Mouse (Mus musculus) CD4-positive helper T cell, adult 2 months (primary cell): ENCODE data around the gene Prpsap1.
"Not testable (repeated sequence)": the region's sequence is repeated elsewhere in the genome, so short reads cannot be mapped to it uniquely, and the experiment has no call there.

Source experiments
- DNase-seq: peaks from one replicate; pipeline ENCODE4 v3.0.0-alpha.2; 2012; ENCODE audit warnings: low read depth, missing footprints, low spot score

The Prpsap1 gene

DNA sequence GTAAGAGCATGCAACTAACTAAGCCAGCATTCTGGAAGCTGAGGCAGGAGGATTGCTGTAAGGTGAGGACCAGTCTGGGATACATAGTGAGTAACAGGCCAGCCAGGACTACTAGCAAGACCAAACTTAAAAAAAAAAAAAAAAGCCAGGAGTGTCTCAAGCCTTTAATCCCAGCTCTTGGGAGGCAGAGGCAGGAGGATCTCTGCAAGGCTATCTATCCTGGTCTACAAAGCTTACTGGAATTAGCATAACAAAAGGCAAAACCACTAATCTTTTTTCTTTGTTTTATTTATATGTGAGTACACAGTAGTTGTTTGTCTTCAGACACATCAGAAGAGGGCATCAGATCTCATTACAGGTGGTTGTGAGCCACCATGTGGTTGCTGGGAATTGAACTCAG, 5.8 kb downstream of the Prpsap1 start:
- DNase-seq, result no peak

- no peak for DNase-seq
These were observed 9.7 kb downstream of the Prpsap1 start for GRCm38 (mm10) chr11:116484261-116484660.

DNA sequence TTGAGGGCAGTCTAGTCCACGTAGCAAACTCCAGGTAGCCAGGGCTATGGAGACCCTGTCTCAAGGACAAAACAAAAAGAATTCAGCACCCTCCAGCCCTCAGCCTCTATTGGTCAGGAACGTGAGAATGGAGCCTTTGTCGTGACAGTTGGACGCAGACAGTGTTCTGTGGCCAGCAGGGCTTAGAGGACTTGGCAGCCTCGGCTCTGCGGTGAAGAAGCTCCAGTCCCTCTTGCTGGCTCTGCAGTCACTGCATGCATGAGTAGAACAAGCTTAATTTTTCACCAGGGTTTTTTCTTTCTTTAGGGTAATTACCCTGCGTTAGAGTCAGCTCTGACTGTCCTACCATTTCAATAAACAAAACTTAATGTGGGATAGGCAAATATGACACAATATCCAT, 12.2 kb downstream of the Prpsap1 start:
- DNase-seq, result no peak

DNA sequence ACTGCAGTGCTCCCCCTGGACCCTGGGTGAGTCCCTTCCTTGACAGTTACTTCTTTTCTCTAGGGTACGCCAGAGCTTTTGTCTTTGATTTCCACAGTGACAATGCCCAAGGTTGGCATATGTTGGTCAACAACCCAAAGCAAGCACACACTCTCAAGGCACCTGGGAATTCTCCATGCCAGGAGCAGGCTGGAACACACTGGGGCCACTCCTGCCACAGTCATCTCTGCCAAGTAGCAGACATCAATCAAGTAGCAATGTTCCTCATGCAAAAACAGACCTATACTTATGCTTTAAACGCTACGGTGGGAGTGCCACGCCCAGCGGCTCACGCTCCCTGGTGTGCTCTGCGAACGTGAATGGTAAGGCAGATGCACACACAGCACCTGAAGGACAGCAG, 13.0 kb downstream of the Prpsap1 start:
- no peak for DNase-seq

- DNase-seq, result no peak
These were observed 14.2 kb downstream of the Prpsap1 start for GRCm38 (mm10) chr11:116479832-116480231.

- no peak for DNase-seq
These were observed 15.0 kb downstream of the Prpsap1 start for GRCm38 (mm10) chr11:116478978-116479377.

DNA sequence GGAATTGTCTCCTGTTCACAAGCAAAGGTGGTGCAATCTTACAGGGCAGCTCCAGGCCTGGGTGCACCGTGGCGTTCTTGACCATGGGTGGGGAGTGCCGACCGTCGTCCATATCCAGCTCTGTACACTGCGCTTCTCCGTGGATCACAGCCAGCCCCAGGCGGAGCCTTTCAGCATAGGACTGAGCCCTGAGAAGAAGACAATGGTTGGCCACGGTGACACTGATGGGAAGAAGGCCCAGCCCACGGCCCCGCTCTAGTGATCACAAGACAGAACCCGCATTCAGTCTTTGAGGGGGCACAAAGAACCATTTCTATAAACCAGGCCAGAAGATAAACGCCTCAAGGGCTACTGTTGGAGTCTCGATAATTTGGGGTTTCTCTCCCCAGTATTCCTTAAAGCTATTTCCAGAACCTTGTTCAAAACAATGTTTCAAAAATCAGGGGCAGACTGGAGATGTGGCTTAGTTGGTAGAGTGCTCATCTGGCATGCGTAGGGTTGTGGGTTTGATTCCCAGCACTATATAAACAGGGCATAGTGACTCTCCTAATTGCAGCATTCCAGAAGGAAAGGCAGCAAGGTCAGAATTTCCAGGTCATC, 16.7 kb downstream of the Prpsap1 start:
- DNase-seq, result no peak

GRCm38 (mm10) chr11:116476696-116477095, 17.3 kb downstream of the Prpsap1 start:
- DNase-seq, result no peak

DNA sequence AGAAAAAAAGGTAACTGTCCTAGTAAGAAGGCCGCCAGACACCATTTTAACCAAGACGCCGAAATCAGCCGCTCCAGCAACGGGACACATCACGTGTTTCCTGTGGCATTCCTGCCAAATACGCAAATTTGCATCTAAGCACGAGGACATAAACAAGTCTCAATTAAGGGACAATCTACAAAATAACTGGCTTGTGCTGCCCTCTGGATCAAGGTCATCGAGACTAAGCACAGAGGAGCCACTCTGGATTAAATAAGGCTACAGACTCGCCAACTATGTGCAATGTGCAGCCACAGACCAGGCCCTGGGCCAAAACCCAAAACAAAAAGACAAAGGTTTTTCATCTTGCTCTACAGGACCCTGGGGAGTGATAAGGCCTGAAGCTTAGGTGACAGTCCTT, 18.0 kb downstream of the Prpsap1 start:
- no peak for DNase-seq

DNA sequence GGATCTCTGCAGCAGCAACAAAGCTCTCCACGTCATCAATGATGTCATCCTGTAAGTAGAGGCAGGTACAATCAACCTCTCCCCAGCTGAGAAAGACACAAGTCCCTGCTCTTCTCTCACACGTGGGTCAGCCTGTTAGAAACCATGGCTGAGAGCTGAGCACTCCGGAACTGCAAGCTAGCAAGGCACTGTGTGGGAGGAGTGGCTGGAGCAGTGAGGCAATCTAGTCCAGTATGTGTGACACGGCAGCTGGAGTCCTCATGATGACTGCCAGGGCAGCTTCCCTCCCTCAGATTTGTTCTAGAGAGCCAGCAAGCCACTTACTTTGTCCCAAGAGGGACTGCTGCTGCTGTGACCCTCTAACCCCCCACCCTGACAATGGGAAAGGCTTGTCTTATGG, 21.7 kb downstream of the Prpsap1 start:
- no peak for DNase-seq

- DNase-seq, result no peak
These were observed 23.1 kb downstream of the Prpsap1 start for GRCm38 (mm10) chr11:116470896-116471295.

- no peak for DNase-seq
These were observed 23.8 kb downstream of the Prpsap1 start for GRCm38 (mm10) chr11:116470249-116470648.

DNA sequence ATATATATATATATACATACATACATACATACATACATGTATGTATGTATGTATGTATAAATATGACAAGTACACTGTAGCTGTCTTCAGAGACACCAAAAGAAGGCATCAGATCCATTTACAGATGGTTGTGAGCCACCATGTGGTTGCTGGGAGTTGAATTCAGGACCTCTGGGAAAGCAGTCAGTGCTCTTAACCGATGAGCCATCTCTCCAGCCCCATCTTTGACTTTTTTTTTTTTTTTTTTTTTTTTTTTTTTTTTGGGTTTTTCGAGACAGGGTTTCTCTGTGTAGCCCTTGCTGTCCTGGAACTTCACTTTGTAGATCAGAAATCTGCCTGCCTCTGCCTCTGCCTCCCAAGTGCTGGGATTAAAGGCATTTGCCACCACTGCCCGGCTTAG, 25.7 kb downstream of the Prpsap1 start:
- not testable (repeated sequence) for DNase-seq

DNA sequence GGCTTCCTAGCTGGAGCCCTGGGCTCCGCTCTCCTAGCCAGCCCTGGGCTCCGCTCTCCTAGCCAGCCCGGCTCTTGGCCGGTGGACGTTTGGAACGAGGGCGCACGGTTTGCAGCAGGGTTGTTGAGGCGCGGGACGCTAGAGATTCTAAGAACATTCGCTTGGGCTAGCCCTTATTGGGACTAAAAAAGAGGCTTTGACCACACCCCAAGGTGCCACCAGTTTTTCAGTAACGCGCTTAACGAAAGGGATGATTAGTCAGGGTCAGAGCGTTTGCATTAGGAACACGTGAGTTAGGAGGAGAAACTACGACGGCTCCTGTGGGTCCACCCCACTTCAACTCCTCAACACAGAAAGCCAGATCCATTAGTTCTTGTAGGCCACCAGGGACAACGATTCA, 27.9 kb downstream of the Prpsap1 start, which contains the start of gene Qrich2:
Qrich2 (minus strand) TSS at position 101 of the 400 bp plus-strand sequence.
- no peak for DNase-seq

DNA sequence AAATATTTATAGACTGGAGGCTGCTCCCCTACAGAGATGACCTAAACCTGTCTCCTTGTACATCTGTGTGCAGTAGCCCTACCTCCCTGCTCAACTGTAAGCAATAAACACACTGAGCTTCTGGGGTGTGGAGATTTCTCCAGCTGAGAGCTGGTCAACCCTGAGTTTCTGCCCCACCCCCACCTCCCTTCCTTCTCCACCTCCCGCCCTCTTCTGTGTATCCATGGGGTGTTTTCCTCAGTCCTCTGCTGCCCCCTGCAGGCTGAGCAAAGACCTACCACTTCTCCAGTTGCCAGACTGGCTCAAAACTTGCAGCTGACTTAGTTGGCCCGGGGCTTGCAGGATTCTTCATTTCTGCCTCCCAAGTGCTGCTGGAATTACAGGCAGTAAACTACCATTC, 30.2 kb downstream of the Prpsap1 start:
- peak; percentile 73 for DNase-seq

DNA sequence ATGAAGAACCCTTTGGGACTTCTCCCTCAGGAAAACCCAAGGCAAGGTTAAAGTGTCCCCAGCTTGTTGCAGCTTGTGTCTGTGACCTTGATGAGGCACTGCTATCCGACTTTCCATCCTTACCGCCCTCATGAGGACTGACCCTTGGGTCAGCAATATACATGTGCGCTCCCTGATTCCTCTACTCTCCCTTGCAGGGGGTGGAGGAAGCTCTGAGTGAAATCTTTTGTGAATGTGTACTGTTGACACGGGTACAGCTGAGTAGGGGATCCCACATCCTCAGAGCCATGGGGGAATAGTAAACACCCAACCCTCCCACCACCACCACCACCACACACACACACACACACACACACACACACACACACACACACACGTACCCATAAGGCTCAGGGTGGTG, 30.7 kb downstream of the Prpsap1 start:
- DNase-seq, result no peak

- DNase-seq, result no peak
These were observed 34.2 kb downstream of the Prpsap1 start for GRCm38 (mm10) chr11:116459786-116460185.

DNA sequence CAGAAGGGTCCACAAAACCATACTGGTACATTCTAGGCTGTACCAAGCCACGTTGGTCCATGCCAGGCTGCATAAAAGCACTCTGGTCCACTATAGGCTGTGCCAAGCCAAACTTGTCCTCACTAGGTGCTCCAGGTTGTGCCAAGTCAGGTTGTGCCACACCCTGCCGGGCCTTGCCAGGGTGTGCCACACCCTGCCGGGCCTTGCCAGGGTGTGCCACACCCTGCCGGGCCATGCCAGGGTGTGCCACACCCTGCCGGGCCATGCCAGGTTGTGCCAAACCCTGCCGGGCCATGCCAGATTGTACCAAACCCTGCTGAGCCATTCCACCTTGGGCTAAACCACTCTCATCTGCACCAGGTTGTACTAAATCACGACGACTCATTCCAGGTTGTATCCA, 37.8 kb downstream of the Prpsap1 start:
- DNase-seq, result no peak

- no peak for DNase-seq
These were observed 40.1 kb downstream of the Prpsap1 start for GRCm38 (mm10) chr11:116453889-116454288.

DNA sequence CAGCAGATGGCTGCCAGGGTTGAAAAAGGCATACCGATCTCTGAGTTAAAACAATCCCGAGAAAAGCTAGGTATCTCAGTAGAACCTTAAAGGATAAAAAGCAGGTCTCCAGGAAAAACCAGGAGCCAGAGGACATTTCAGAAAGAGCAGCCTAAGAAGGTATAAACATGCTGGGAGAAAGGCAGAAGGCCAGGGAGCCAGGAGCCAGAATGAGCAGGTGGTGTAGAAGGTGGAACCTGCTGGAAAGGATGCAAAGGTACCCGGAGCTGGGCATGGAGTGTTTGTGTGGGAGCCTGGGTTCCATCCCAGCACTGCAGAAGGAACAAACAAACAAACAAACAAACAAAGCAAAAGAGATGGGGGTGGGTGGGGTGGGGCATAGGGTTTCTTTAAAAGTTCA, 44.7 kb downstream of the Prpsap1 start:
- DNase-seq, result no peak

GRCm38 (mm10) chr11:116447822-116448221, 46.2 kb downstream of the Prpsap1 start:
- no peak for DNase-seq

DNA sequence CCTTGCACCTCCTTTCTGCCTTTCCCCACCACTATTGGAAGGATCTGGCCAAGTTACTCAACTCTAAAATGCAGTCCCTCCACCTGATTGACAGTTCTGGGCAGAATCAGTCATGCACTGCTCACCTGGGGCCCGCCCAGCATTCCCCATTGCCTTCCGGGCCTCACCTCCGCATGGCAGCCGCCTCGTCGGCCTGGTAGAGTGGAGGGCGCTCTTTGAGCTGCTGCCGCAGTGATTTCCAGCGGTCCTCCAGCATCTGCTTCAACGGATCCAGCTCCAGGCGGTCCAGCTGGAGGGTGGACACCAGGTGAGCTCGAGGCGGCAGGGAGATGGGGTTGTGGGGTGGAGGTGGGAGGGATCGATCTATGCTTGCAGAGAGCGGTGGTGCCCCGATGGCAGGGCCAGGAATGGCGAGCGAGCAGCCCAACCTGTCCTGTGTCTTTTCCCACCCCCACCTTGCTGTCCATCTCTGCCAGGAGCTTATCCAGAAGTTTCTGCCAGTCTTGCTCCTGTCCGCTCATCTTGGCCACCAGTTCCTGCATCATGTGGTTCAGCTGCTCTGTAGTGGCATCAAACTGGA, 47.6 kb downstream of the Prpsap1 start:
- no peak for DNase-seq

GRCm38 (mm10) chr11:116445596-116446307, 48.2 kb downstream of the Prpsap1 start:
- DNase-seq, result peak; percentile 85
